Mouse (Mus musculus): ENCODE results near the gene Nkx1-1.

Gene Nkx1-1

GRCm38 (mm10) chr5:33427461-33427860 is 6.3 kb downstream of the Nkx1-1 start:
- DNase-seq (ENCODE audit: extremely low read depth, insufficient read length, low spot score) = peak; percentile 34

- DNase-seq (ENCODE audit: extremely low read depth, insufficient read length, low spot score) = no peak
Measured at GRCm38 (mm10) chr5:33420313-33420712, 13.5 kb downstream of the Nkx1-1 start.

- no peak for DNase-seq (ENCODE audit: extremely low read depth, insufficient read length, low spot score)
Measured at GRCm38 (mm10) chr5:33400819-33401218, 33.0 kb downstream of the Nkx1-1 start.

- DNase-seq (ENCODE audit: extremely low read depth, insufficient read length, low spot score) = no peak
Measured at GRCm38 (mm10) chr5:33396828-33397227, 36.9 kb downstream of the Nkx1-1 start.

- DNase-seq (ENCODE audit: extremely low read depth, insufficient read length, low spot score) = no peak
Measured at GRCm38 (mm10) chr5:33395693-33396092, 38.1 kb downstream of the Nkx1-1 start.

GRCm38 (mm10) chr5:33393803-33394202 is 40.0 kb downstream of the Nkx1-1 start:
- DNase-seq (ENCODE audit: extremely low read depth, insufficient read length, low spot score) = peak; percentile 40

GRCm38 (mm10) chr5:33387550-33387949 is 46.2 kb downstream of the Nkx1-1 start:
- DNase-seq (ENCODE audit: extremely low read depth, insufficient read length, low spot score) = no peak
